Mouse (Mus musculus) neural tube, embryonic 12.5 days (tissue): ENCODE measurements around the gene Spon1. TPM values are rescaled to one million over a fixed set of nuclear protein-coding genes. Genes with fewer than 3 reads are reported as not detected.

Experiments used
- ATAC-seq: fragments of 200-750 bp; cut with Nextera tagmentation; 2 replicates; pipeline ENCODE4 v1.8.0; 2017; ENCODE audit warnings: low read depth, mild to moderate bottlenecking, moderate TSS enrichment, moderate library complexity; ENCODE audit not compliant: low FRiP score
- H3K27ac ChIP-seq: fragments of 300-500 bp; sonication (generic); 2 replicates; pipeline ENCODE4 v1.5.1; 2016
- H3K27me3 ChIP-seq: fragments of 300-500 bp; sonication (generic); replicated peaks from 2 replicates; pipeline ENCODE4 v1.6.1; 2016; ENCODE audit warnings: mild to moderate bottlenecking
- H3K36me3 ChIP-seq: fragments of 300-500 bp; sonication (generic); 2 replicates; pipeline ENCODE4 v1.6.1; 2016; ENCODE audit warnings: mild to moderate bottlenecking
- H3K4me1 ChIP-seq: fragments of 300-500 bp; sonication (generic); 2 replicates; pipeline ENCODE4 v1.6.1; 2016
- H3K4me2 ChIP-seq: fragments of 300-500 bp; sonication (generic); replicated peaks from 2 replicates; pipeline ENCODE4 v1.6.1; 2016; ENCODE audit warnings: mild to moderate bottlenecking
- H3K4me3 ChIP-seq: fragments of 300-500 bp; sonication (generic); 2 replicates; pipeline ENCODE4 v1.5.1; 2016
- H3K9ac ChIP-seq: fragments of 300-500 bp; sonication (generic); 2 replicates; pipeline ENCODE4 v1.6.1; 2016; ENCODE audit warnings: mild to moderate bottlenecking
- H3K9me3 ChIP-seq: fragments of 300-500 bp; sonication (generic); 2 replicates; pipeline ENCODE4 v1.6.1; 2016; ENCODE audit warnings: mild to moderate bottlenecking
- WGBS: fragments of 180-500 bp; shearing (Covaris S2); methylation state at CpG from one replicate; pipeline ENCODE4 v1.1.7; 2016; 5-methylcytosine and 5-hydroxymethylcytosine counted together
- polyA plus RNA-seq: library from polyadenylated mRNA; unstranded; fragments of >200 nt; fragmentation: Nextera tagmentation; extraction: Ambion mirVana; gene quantifications from 2 replicates; pipeline ENCODE4 v1.2.1, GENCODE M21; 2016

Gene Spon1
- polyA plus RNA-seq, 1 experiment from 2014 or later = 86.4 TPM

DNA sequence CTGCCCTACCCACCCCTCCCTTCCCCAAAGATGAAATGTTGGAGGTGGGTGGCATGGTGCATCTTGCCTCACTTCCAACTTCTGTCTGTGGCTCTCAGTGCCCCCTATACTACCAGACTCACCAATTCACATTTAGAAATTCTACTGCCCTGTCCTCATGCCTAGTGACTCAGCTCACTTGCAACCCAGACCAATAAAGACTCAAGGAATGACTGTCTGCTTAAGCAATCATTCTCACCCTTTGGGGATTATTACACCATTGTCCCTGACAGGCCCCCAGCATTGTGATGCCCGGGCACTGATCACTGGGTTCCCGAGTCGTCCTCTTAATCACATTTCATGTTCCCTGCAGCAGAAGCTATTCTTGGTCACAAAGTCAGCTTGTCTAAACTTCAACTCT, 57.2 kb downstream of the Spon1 start:
- H3K4me2 ChIP-seq = no peak overlapping the region
- ATAC-seq = no peak
- no peaks in the 10 kb centered on the region for H3K36me3 ChIP-seq
- H3K9me3 ChIP-seq = no peaks in the 10 kb centered on the region
- H3K9ac ChIP-seq = no peak overlapping the region
- H3K27ac ChIP-seq = no peak overlapping the region
- no peak overlapping the region for H3K4me3 ChIP-seq
- no peaks in the 10 kb centered on the region for H3K27me3 ChIP-seq
- 62% methylated on average over 3 of the region's 3 CpGs for WGBS
- H3K4me1 ChIP-seq = peaks cover 8% of the 10 kb centered on the region; the same call in 1 of the 2 replicates

DNA sequence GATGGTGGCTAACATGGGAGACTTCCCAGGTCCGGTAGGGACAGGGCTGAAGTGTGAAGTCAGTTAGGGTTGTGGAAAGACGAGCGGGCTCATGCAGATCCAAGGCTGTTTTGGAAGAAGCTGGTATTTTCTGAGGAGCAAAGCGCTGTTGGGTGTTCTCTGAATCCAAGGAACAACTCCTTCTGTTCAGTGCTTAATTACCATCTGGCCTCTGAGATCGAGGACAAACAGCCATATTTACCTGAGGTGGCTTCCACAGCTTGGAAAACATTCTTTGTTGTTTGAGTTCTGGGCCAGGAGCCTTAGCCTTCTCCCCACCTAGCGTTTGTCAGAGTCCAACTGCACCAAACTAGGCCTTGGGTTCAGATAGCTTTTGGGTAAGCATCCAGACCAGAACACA, 58.9 kb downstream of the Spon1 start:
- Histone ChIP-seq H3K36me3 (no peaks in the 10 kb centered on the region), H3K27ac (no peak overlapping the region), H3K4me1 (peaks cover 8% of the 10 kb centered on the region; the same call in 1 of the 2 replicates), H3K4me2 (no peak overlapping the region), H3K9ac (no peak overlapping the region), H3K9me3 (no peaks in the 10 kb centered on the region), H3K27me3 (no peaks in the 10 kb centered on the region), H3K4me3 (no peak overlapping the region)
- ATAC-seq = no peak
- 88% methylated on average over 6 of the region's 6 CpGs for WGBS

DNA sequence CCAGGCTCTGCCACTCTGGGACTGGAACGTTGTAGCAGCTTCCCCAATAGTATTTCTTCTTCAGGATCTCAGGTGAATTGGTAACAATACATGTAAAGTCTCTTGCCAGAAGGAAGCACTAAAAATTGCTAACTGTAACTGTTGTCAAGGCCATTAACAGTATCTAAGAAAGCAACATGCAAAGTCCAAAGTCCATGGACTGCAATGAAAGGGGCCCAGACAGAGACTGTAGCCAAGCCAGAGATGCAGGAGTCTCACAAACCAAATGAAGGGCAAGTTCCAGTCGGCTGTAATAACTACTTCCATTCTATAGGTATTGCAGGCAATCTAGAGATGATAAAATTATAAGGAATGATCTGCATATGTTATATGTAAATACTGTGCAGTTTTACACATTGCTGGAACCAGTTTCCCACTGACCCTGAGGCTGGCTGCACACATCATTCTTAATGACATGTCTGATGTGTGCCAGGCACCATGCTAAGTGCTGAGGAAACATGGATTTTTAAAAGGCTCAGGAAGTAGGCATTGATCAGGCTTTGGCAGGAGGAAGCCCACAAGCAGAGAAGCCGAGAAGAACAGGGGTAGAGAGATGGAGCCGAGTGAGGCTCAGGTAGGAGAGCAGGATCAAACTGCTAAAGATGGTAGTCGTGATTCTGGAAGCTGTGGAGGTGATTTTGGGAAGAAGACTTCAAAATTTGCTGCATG, 59.9 kb downstream of the Spon1 start:
- Histone ChIP-seq H3K9me3 (no peaks in the 10 kb centered on the region), H3K36me3 (no peaks in the 10 kb centered on the region), H3K4me3 (no peak overlapping the region), H3K4me2 (no peak overlapping the region), H3K27me3 (no peaks in the 10 kb centered on the region), H3K4me1 (peaks cover 8% of the 10 kb centered on the region; the same call in 1 of the 2 replicates), H3K27ac (no peak overlapping the region), H3K9ac (no peak overlapping the region)
- no peak for ATAC-seq
- 59% methylated on average over 5 of the region's 5 CpGs for WGBS

DNA sequence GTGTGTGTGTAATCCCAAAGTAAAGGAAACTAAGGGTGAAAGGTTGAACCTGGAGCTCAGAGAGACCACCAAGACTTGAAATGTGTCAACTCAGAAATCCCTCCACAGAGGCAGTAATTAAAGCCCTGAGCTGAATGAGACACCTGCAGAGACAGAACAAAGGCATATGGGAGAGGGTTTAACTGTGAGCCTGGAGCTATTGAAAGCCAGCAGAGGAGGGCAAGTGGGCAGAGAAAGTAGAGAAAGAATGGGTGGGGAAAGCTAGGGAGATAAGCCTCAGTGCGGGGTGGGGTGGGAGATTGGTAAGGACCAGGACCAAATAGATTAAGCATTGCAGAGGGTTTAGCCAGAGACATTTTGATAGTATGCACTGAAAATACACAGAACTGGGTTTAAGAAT, 60.7 kb downstream of the Spon1 start:
- WGBS = 19% methylated on average over 1 of the region's 1 CpGs
- Histone ChIP-seq H3K27ac (no peak overlapping the region), H3K9ac (no peak overlapping the region), H3K4me2 (0 out of 2 replicates have a peak overlapping the region, but pooled peaks have one; percentile 1), H3K4me1 (peaks cover 8% of the 10 kb centered on the region; the same call in 1 of the 2 replicates), H3K36me3 (no peaks in the 10 kb centered on the region), H3K4me3 (no peak overlapping the region), H3K9me3 (no peaks in the 10 kb centered on the region), H3K27me3 (no peaks in the 10 kb centered on the region)
- ATAC-seq = no peak

DNA sequence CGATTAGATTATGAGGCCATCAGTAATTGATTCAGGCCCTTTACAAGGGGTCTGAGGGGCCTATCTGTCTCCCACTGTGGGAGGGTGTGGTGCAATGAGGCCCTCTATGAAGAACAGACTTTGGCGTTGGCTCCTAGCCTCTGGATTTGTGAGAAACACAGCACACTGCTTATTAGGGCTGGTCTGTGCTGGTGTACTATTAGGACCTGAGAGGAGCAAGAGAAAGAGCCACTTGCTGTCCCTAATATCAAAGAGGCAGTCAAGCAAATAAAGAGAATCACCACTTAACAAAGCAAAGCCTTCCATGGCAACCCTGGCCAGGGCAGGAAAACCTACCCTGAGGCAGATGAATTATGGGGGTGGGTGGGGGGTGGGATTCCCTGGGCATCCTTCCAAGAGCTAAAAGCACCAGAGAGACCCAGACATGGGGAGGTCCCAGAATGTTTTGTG, 62.3 kb downstream of the Spon1 start:
- H3K4me3 ChIP-seq = no peak overlapping the region
- 17% methylated on average over 2 of the region's 2 CpGs for WGBS
- H3K27ac ChIP-seq = no peak overlapping the region
- H3K36me3 ChIP-seq = no peaks in the 10 kb centered on the region
- no peaks in the 10 kb centered on the region for H3K27me3 ChIP-seq
- ATAC-seq = peak; percentile 80
- H3K4me2 ChIP-seq = no peak overlapping the region
- peaks cover 8% of the 10 kb centered on the region; the same call in 1 of the 2 replicates for H3K4me1 ChIP-seq
- H3K9ac ChIP-seq = no peak overlapping the region
- H3K9me3 ChIP-seq = no peaks in the 10 kb centered on the region

DNA sequence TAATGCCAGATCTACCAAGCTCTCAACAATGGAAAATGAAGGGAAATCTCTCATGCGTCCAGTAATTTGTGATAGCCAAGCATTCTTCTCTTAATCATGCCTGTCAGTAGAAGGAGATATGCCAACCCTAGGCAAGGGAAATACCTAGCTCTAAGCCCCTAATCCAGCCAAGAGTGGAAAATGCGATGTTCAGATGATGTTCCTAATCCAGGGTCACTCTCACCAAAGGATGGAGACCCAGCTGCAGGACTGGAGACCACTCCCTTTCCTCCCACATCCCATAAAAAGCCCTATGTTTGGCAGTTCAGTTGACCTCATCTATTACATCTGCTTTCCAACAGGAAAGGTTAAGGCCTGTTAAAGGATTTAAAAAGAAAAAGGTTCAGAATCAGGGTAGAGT, 62.8 kb downstream of the Spon1 start:
- Histone ChIP-seq H3K9ac (no peak overlapping the region), H3K27me3 (no peaks in the 10 kb centered on the region), H3K4me3 (no peak overlapping the region), H3K36me3 (no peaks in the 10 kb centered on the region), H3K4me1 (peaks cover 8% of the 10 kb centered on the region; the same call in 1 of the 2 replicates), H3K27ac (no peak overlapping the region), H3K4me2 (no peak overlapping the region), H3K9me3 (no peaks in the 10 kb centered on the region)
- ATAC-seq = peak; percentile 33; the same call in 1 of the 2 replicates
- 40% methylated on average over 2 of the region's 2 CpGs for WGBS

DNA sequence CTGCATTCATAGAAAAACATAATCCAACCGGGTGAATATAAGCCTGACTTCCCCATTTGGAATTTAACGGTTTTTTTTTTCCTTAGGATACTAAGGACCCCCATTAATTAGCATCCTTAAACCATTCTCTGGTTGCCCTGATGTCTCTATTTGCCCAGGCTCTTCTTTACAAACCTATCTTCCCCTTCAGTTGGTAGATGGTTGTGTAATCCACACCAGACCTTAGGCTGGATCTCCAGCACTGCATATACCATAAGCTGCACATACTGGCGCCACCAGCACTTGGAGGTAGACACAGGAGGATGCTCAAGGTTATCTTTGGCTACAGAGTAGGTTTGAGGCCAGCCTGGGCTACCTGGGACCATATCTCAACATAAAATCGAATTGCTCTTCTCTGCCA, 71.4 kb downstream of the Spon1 start:
- no peaks in the 10 kb centered on the region for H3K9me3 ChIP-seq
- WGBS = 87% methylated on average over 4 of the region's 4 CpGs
- no peaks in the 10 kb centered on the region for H3K27me3 ChIP-seq
- H3K4me2 ChIP-seq = no peak overlapping the region
- no peak overlapping the region for H3K27ac ChIP-seq
- H3K4me3 ChIP-seq = no peak overlapping the region
- H3K4me1 ChIP-seq = no peaks in the 10 kb centered on the region
- no peak overlapping the region for H3K9ac ChIP-seq
- no peaks in the 10 kb centered on the region for H3K36me3 ChIP-seq
- ATAC-seq = no peak

DNA sequence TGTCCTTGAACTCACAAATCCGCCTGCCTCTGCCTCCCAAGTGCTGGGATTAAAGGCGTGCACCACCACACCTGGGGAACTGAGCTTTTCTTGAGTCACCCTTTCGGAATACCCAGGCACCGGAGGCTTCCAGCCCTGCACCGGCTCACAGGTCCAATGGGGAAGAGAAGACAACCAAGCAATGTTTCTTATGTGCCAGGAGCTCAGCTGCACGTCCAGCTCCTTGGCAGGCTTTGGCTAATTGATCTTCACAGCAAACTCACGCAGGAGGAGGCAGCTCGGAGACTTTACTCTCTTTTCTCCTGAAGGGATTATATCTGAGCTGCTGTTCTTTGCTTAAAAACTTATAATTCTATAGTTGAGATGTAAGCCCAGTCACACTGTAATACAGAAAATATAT, 73.6 kb downstream of the Spon1 start:
- whole genome bisulfite sequencing = 83% methylated on average over 8 of the region's 8 CpGs
- no peak for ATAC-seq
- no peaks in the 10 kb centered on the region for H3K4me1 ChIP-seq
- H3K36me3 ChIP-seq = no peaks in the 10 kb centered on the region
- H3K27me3 ChIP-seq = no peaks in the 10 kb centered on the region
- no peak overlapping the region for H3K27ac ChIP-seq
- no peaks in the 10 kb centered on the region for H3K9me3 ChIP-seq
- H3K4me2 ChIP-seq = no peak overlapping the region
- H3K4me3 ChIP-seq = no peak overlapping the region
- no peak overlapping the region for H3K9ac ChIP-seq

DNA sequence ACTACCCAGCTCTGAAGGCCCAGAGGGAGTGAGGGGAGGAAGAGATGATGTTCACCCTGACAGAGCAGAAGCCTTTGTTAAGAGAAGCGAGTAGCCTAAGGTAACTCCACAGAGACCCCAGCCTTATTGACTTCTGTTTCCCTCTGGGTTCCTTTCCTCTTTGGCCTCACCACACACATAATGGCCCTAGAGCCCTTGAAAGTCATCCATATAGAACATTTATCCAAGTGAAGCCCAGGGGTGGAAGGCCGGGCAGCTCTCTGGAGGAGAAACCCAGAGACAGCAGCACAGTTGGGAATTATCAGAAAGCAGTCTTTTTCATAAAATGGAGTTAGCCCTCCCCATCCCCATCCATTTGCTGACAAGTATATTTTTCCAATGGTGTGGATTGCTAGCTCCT, 75.7 kb downstream of the Spon1 start:
- no peak overlapping the region for H3K9ac ChIP-seq
- H3K4me1 ChIP-seq = no peaks in the 10 kb centered on the region
- no peak overlapping the region for H3K4me3 ChIP-seq
- no peaks in the 10 kb centered on the region for H3K27me3 ChIP-seq
- no peaks in the 10 kb centered on the region for H3K9me3 ChIP-seq
- H3K36me3 ChIP-seq = no peaks in the 10 kb centered on the region
- no peak overlapping the region for H3K4me2 ChIP-seq
- ATAC-seq = no peak
- no peak overlapping the region for H3K27ac ChIP-seq
- WGBS = 81% methylated on average over 2 of the region's 2 CpGs

DNA sequence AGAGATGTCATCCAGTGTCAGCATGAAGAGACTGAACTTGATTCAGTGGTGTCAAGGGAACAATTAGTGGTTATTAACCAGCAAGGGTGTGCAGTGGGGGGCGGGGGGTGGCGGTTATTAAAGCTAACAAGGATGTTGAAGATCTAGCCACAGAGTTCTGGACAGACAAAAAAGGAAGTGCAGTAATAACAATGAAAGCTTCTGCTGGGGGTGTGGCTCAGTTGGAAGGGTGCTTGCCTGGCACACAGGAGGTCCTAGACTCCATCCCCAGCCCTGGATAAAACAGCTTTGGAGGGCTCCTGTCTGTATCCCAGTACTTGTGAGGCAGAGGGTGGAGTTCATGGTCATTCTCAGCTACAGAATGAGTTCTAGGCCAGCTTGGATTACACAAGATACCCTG, 77.4 kb downstream of the Spon1 start:
- Histone ChIP-seq H3K27ac (no peak overlapping the region), H3K4me2 (no peak overlapping the region), H3K27me3 (no peaks in the 10 kb centered on the region), H3K9me3 (no peaks in the 10 kb centered on the region), H3K9ac (no peak overlapping the region), H3K36me3 (no peaks in the 10 kb centered on the region), H3K4me1 (no peaks in the 10 kb centered on the region), H3K4me3 (no peak overlapping the region)
- ATAC-seq = no peak
- 65% methylated on average over 2 of the region's 2 CpGs for WGBS

DNA sequence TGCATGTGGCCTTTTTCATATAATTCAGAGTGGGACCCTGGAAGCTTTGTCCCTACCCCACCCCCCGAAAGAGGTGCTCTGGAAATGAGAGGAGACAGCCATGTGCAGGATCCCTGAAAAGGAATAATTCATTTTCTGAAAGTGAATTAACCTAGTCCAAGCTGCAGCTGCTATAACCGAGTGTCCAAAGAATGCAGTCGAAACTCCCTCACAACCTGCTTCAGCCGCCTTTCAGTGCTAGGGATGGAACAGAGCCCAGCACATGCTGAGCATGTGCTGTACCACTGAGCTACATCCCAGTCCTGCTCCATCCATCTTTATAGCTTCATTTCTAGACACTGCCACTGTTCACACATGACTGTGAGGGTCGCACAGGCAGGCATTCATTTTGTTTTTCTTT, 79.4 kb downstream of the Spon1 start:
- H3K4me3 ChIP-seq = no peak overlapping the region
- no peaks in the 10 kb centered on the region for H3K36me3 ChIP-seq
- no peak overlapping the region for H3K4me2 ChIP-seq
- 72% methylated on average over 5 of the region's 5 CpGs for WGBS
- no peak overlapping the region for H3K9ac ChIP-seq
- no peak overlapping the region for H3K27ac ChIP-seq
- H3K4me1 ChIP-seq = no peaks in the 10 kb centered on the region
- H3K27me3 ChIP-seq = no peaks in the 10 kb centered on the region
- H3K9me3 ChIP-seq = no peaks in the 10 kb centered on the region
- ATAC-seq = no peak

DNA sequence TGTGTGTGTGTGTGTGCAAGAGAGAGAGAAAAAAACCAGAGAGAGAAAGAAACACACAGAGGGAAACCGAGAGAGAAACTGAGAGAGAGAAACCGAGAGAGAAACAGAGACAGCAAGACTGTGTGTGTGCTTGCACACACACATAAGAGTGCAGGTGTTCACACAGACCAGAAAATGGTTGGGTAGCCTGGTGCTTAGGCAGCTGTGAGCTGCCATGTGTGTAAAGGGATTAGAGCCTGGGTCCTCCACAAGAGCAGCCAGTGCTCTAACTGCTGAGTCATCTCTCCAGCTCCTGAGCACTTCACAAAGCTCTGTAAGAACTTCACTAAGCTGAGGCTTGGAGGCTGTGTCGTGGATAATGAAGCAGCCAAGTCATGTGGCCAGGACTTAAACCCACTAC, 80.8 kb downstream of the Spon1 start:
- Histone ChIP-seq H3K4me3 (no peak overlapping the region), H3K27me3 (no peaks in the 10 kb centered on the region), H3K36me3 (no peaks in the 10 kb centered on the region), H3K9me3 (no peaks in the 10 kb centered on the region), H3K9ac (no peak overlapping the region), H3K27ac (no peak overlapping the region), H3K4me1 (no peaks in the 10 kb centered on the region), H3K4me2 (no peak overlapping the region)
- WGBS = 72% methylated on average over 3 of the region's 3 CpGs
- ATAC-seq = no peak
